Mouse (Mus musculus) forebrain, embryonic 11.5 days (tissue): ENCODE results near the gene Oxsr1. TPM values are rescaled to one million over a fixed set of nuclear protein-coding genes. Genes with fewer than 3 reads are reported as not detected.
"Not testable (repeated sequence)": the region's sequence is repeated elsewhere in the genome, so short reads cannot be mapped to it uniquely, and the experiment has no call there.

Source experiments
- ATAC-seq: fragments of 200-750 bp; cut with Nextera tagmentation; replicated peaks from 2 replicates; pipeline ENCODE4 v1.8.0; 2017; ENCODE audit warnings: moderate TSS enrichment; ENCODE audit not compliant: low FRiP score
- DNase-seq: peaks from one replicate; pipeline ENCODE4 v3.0.0-alpha.2; 2017; ENCODE audit warnings: low spot score
- H3K27ac ChIP-seq: fragments of 300-500 bp; sonication (generic); 2 replicates; pipeline ENCODE4 v1.5.1; 2014; ENCODE audit warnings: low read depth, low read length
- H3K27me3 ChIP-seq: fragments of 300-500 bp; sonication (generic); 2 replicates; pipeline ENCODE4 v1.6.1; 2014; ENCODE audit warnings: mild to moderate bottlenecking, low read length, mixed read lengths; ENCODE audit not compliant: control insufficient read depth, insufficient read depth
- H3K36me3 ChIP-seq: fragments of 300-500 bp; sonication (generic); 2 replicates; pipeline ENCODE4 v1.6.1; 2014; ENCODE audit warnings: mild to moderate bottlenecking, low read length, moderate library complexity, mixed read lengths; ENCODE audit not compliant: control insufficient read depth, insufficient read depth
- H3K4me1 ChIP-seq: fragments of 300-500 bp; sonication (generic); replicated peaks from 2 replicates; pipeline ENCODE4 v1.6.1; 2014; ENCODE audit warnings: low read length, mixed read lengths; ENCODE audit not compliant: control insufficient read depth, insufficient read depth
- H3K4me2 ChIP-seq: fragments of 300-500 bp; sonication (generic); 2 replicates; pipeline ENCODE4 v1.6.1; 2014; ENCODE audit warnings: low read depth, mild to moderate bottlenecking, low read length, moderate library complexity, mixed read lengths; ENCODE audit not compliant: severe bottlenecking
- H3K4me3 ChIP-seq: fragments of 300-500 bp; sonication (generic); 2 replicates; pipeline ENCODE4 v1.5.1; 2014; ENCODE audit warnings: low read depth, low read length
- H3K9ac ChIP-seq: fragments of 300-500 bp; sonication (generic); 2 replicates; pipeline ENCODE4 v1.6.1; 2014; ENCODE audit warnings: low read length
- H3K9me3 ChIP-seq: fragments of 300-500 bp; sonication (generic); 2 replicates; pipeline ENCODE4 v1.6.1; 2016; ENCODE audit warnings: low read length, mixed read lengths; ENCODE audit not compliant: control insufficient read depth
- WGBS: fragments of 180-500 bp; shearing (Covaris S2); extraction: QIAGEN DNeasy Blood & Tissue Kit; methylation state at CpG from one replicate; pipeline ENCODE4 v1.1.7; 2014; 5-methylcytosine and 5-hydroxymethylcytosine counted together
- polyA plus RNA-seq: library from polyadenylated mRNA; unstranded; fragments of >200 nt; fragmentation: Nextera tagmentation; extraction: Ambion mirVana; gene quantifications from 2 replicates; pipeline ENCODE4 v1.2.1, GENCODE M21; 2014

Oxsr1 gene
- polyA plus RNA-seq, 1 experiment from 2014 or later: 19.7 TPM

GRCm38 (mm10) chr9:119240286-119240997, 81.8 kb downstream of the Oxsr1 start:
- no peak overlapping the region for H3K4me3 ChIP-seq
- H3K4me1 ChIP-seq: no peaks in the 10 kb centered on the region
- H3K27ac ChIP-seq: no peak overlapping the region
- no peak overlapping the region for H3K4me2 ChIP-seq
- peaks cover 3% of the 10 kb centered on the region; the same call in 1 of the 2 replicates for H3K36me3 ChIP-seq
- ATAC-seq (no peak), DNase-seq (no peak)
- no peak overlapping the region for H3K9ac ChIP-seq
- no peaks in the 10 kb centered on the region for H3K9me3 ChIP-seq
- 87% methylated on average over 10 of the region's 10 CpGs for WGBS
- H3K27me3 ChIP-seq: no peaks in the 10 kb centered on the region

GRCm38 (mm10) chr9:119239274-119239673, 83.0 kb downstream of the Oxsr1 start:
- DNase-seq (no peak), ATAC-seq (no peak)
- H3K9ac ChIP-seq: no peak overlapping the region
- H3K4me1 ChIP-seq: no peaks in the 10 kb centered on the region
- H3K9me3 ChIP-seq: no peaks in the 10 kb centered on the region
- 95% methylated on average over 3 of the region's 3 CpGs for WGBS
- H3K27me3 ChIP-seq: no peaks in the 10 kb centered on the region
- no peak overlapping the region for H3K27ac ChIP-seq
- peaks cover 3% of the 10 kb centered on the region; the same call in 1 of the 2 replicates for H3K36me3 ChIP-seq
- H3K4me2 ChIP-seq: no peak overlapping the region
- H3K4me3 ChIP-seq: no peak overlapping the region

GRCm38 (mm10) chr9:119238796-119239195, 83.4 kb downstream of the Oxsr1 start:
- no peaks in the 10 kb centered on the region for H3K27me3 ChIP-seq
- H3K4me3 ChIP-seq: no peak overlapping the region
- no peak overlapping the region for H3K4me2 ChIP-seq
- no peak for DNase-seq
- no peaks in the 10 kb centered on the region for H3K4me1 ChIP-seq
- H3K9me3 ChIP-seq: no peaks in the 10 kb centered on the region
- 98% methylated on average over 4 of the region's 4 CpGs for WGBS
- no peak for ATAC-seq
- no peak overlapping the region for H3K27ac ChIP-seq
- H3K9ac ChIP-seq: no peak overlapping the region
- peaks cover 3% of the 10 kb centered on the region; the same call in 1 of the 2 replicates for H3K36me3 ChIP-seq

- DNase-seq (no peak), ATAC-seq (no peak)
- H3K9me3 ChIP-seq: no peaks in the 10 kb centered on the region
- H3K27me3 ChIP-seq: no peaks in the 10 kb centered on the region
- no peak overlapping the region for H3K9ac ChIP-seq
- no peaks in the 10 kb centered on the region for H3K4me1 ChIP-seq
- H3K36me3 ChIP-seq: no peaks in the 10 kb centered on the region; the same call in 1 of the 2 replicates
- no peak overlapping the region for H3K4me2 ChIP-seq
- H3K4me3 ChIP-seq: no peak overlapping the region
- WGBS: 91% methylated on average over 7 of the region's 7 CpGs
- H3K27ac ChIP-seq: no peak overlapping the region
Observed at GRCm38 (mm10) chr9:119231552-119231951, 90.7 kb downstream of the Oxsr1 start.

- ATAC-seq (no peak), DNase-seq (no peak)
- Histone ChIP-seq H3K27me3 (no peaks in the 10 kb centered on the region), H3K4me3 (no peak overlapping the region), H3K9me3 (no peaks in the 10 kb centered on the region), H3K4me1 (no peaks in the 10 kb centered on the region), H3K4me2 (no peak overlapping the region), H3K9ac (no peak overlapping the region), H3K36me3 (no peaks in the 10 kb centered on the region; the same call in 1 of the 2 replicates), H3K27ac (no peak overlapping the region)
- WGBS: 83% methylated on average over 2 of the region's 2 CpGs
Observed at GRCm38 (mm10) chr9:119230829-119231228, 91.4 kb downstream of the Oxsr1 start.

- ATAC-seq: no peak
- Histone ChIP-seq H3K4me1 (no peaks in the 10 kb centered on the region), H3K4me3 (no peak overlapping the region), H3K36me3 (no peaks in the 10 kb centered on the region; the same call in 1 of the 2 replicates), H3K9ac (no peak overlapping the region), H3K27ac (no peak overlapping the region), H3K27me3 (no peaks in the 10 kb centered on the region), H3K9me3 (no peaks in the 10 kb centered on the region), H3K4me2 (no peak overlapping the region)
- WGBS: 92% methylated on average over 4 of the region's 4 CpGs
- no peak for DNase-seq
Observed at GRCm38 (mm10) chr9:119220249-119220648, 102.0 kb downstream of the Oxsr1 start.

GRCm38 (mm10) chr9:119219667-119220066, 102.6 kb downstream of the Oxsr1 start:
- Histone ChIP-seq H3K36me3 (no peaks in the 10 kb centered on the region; the same call in 1 of the 2 replicates), H3K4me1 (no peaks in the 10 kb centered on the region), H3K4me2 (no peak overlapping the region), H3K9me3 (no peaks in the 10 kb centered on the region), H3K9ac (no peak overlapping the region), H3K27me3 (no peaks in the 10 kb centered on the region), H3K27ac (no peak overlapping the region), H3K4me3 (no peak overlapping the region)
- ATAC-seq: no peak
- DNase-seq: no peak
- 84% methylated on average over 2 of the region's 2 CpGs for WGBS

GRCm38 (mm10) chr9:119215341-119215740, 106.9 kb downstream of the Oxsr1 start:
- 88% methylated on average over 2 of the region's 2 CpGs for WGBS
- not testable (repeated sequence) for H3K4me2 ChIP-seq

GRCm38 (mm10) chr9:119214601-119215000, 107.6 kb downstream of the Oxsr1 start:
- H3K9ac ChIP-seq: no peak overlapping the region
- no peak overlapping the region for H3K4me3 ChIP-seq
- ATAC-seq (no peak), DNase-seq (no peak)
- H3K4me1 ChIP-seq: no peaks in the 10 kb centered on the region
- no peak overlapping the region for H3K4me2 ChIP-seq
- H3K9me3 ChIP-seq: no peaks in the 10 kb centered on the region
- no peak overlapping the region for H3K27ac ChIP-seq
- WGBS: 90% methylated on average over 6 of the region's 6 CpGs
- no peaks in the 10 kb centered on the region for H3K36me3 ChIP-seq
- no peaks in the 10 kb centered on the region for H3K27me3 ChIP-seq

More at GRCm38 (mm10) chr9:119215341-119215740, 106.9 kb downstream of the Oxsr1 start:
- DNase-seq, H3K27ac ChIP-seq, H3K4me3 ChIP-seq, ATAC-seq, H3K36me3 ChIP-seq, H3K4me1 ChIP-seq, H3K9me3 ChIP-seq, H3K9ac ChIP-seq, H3K27me3 ChIP-seq: not testable (repeated sequence)
